Mouse (Mus musculus): Measurements from ENCODE around the gene Stxbp4. TPM values are rescaled to one million over a fixed set of nuclear protein-coding genes. Genes with fewer than 3 reads are reported as not detected.
A peak's percentile ranks its signal among the peaks of the same experiment; 100 is the strongest.

The Stxbp4 gene
- polyA plus RNA-seq, 1 experiment from 2014 or later: 22.1 TPM

GRCm38 (mm10) chr11:90487686-90488085 lies 150.2 kb downstream of the Stxbp4 start:
- WGBS: 82% methylated on average over 8 of the region's 8 CpGs
- no peaks in the 10 kb centered on the region for H3K4me1 ChIP-seq
- H3K9me3 ChIP-seq: no peaks in the 10 kb centered on the region
- H3K4me3 ChIP-seq: no peak overlapping the region
- peaks cover 21% of the 10 kb centered on the region for H3K36me3 ChIP-seq
- no peak overlapping the region for H3K9ac ChIP-seq
- no peaks in the 10 kb centered on the region for H3K27me3 ChIP-seq
- no peak overlapping the region for H3K4me2 ChIP-seq
- no peak for ATAC-seq (ENCODE audit: insufficient number of reproducible peaks, low FRiP score, low TSS enrichment, low read depth)
- H3K27ac ChIP-seq: no peak overlapping the region

GRCm38 (mm10) chr11:90484750-90485637 lies 152.9 kb downstream of the Stxbp4 start:
- WGBS: 77% methylated on average over 14 of the region's 14 CpGs
- Histone ChIP-seq H3K9me3 (no peaks in the 10 kb centered on the region), H3K9ac (no peak overlapping the region), H3K4me3 (no peak overlapping the region), H3K36me3 (peaks cover 13% of the 10 kb centered on the region), H3K4me2 (no peak overlapping the region), H3K27ac (no peak overlapping the region), H3K4me1 (no peaks in the 10 kb centered on the region), H3K27me3 (no peaks in the 10 kb centered on the region)
- ATAC-seq (ENCODE audit: insufficient number of reproducible peaks, low FRiP score, low TSS enrichment, low read depth): no peak

DNA sequence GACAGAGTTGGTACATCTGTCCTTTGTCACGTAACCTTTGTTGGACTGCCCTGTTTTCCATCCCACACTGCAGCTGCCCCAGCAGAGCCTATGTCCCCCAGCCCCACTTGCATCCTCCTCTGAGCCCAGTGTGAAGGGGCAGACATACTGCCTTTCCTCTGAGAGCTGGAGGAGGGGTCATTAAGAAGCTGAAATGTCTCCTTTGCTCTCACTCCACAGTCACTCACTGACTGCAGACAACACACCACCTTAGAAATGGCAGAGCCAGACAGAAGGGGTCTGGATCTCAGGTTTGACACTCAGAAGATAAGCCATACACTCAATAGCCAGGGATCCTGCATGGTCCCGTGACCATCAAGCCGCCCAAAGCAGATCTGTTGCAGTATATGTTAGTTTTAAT lies 154.1 kb downstream of the Stxbp4 start:
- 90% methylated on average over 3 of the region's 3 CpGs for WGBS
- Histone ChIP-seq H3K4me2 (no peak overlapping the region), H3K9ac (no peak overlapping the region), H3K9me3 (no peaks in the 10 kb centered on the region), H3K4me3 (no peak overlapping the region), H3K36me3 (peaks cover 19% of the 10 kb centered on the region), H3K4me1 (no peaks in the 10 kb centered on the region), H3K27me3 (no peaks in the 10 kb centered on the region), H3K27ac (no peak overlapping the region)
- no peak for ATAC-seq (ENCODE audit: insufficient number of reproducible peaks, low FRiP score, low TSS enrichment, low read depth)

GRCm38 (mm10) chr11:90481828-90482227 lies 156.1 kb downstream of the Stxbp4 start:
- no peak overlapping the region for H3K4me3 ChIP-seq
- no peaks in the 10 kb centered on the region for H3K9me3 ChIP-seq
- ATAC-seq (ENCODE audit: insufficient number of reproducible peaks, low FRiP score, low TSS enrichment, low read depth): no peak
- no peaks in the 10 kb centered on the region for H3K4me1 ChIP-seq
- 55% methylated on average over 1 of the region's 1 CpGs for WGBS
- H3K9ac ChIP-seq: no peak overlapping the region
- peaks cover 12% of the 10 kb centered on the region for H3K36me3 ChIP-seq
- no peaks in the 10 kb centered on the region for H3K27me3 ChIP-seq
- H3K27ac ChIP-seq: no peak overlapping the region
- H3K4me2 ChIP-seq: no peak overlapping the region

DNA sequence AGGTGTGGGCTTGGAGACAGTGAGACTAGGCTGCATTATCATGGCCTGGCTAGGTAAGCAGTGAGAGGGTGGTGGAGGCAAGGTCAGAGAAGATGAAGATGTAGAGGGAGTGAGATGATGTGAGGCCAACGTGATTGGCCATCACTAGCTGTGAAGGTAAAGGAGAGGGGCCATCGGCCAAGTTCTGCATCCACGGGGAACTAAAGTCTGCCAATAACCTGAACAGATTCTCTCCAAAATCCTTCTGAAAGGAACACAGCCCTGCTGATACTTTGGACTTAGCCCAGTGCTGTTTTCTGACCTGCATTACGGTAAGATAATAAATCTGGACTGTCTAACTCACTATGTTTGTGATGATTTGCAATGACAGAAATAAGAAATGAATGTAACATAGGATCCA lies 167.6 kb downstream of the Stxbp4 start:
- no peak overlapping the region for H3K9ac ChIP-seq
- no peak for ATAC-seq (ENCODE audit: insufficient number of reproducible peaks, low FRiP score, low TSS enrichment, low read depth)
- no peaks in the 10 kb centered on the region for H3K9me3 ChIP-seq
- 89% methylated on average over 4 of the region's 4 CpGs for WGBS
- no peak overlapping the region for H3K27ac ChIP-seq
- no peaks in the 10 kb centered on the region for H3K36me3 ChIP-seq
- H3K4me3 ChIP-seq: no peak overlapping the region
- H3K4me1 ChIP-seq: no peaks in the 10 kb centered on the region
- H3K27me3 ChIP-seq: no peaks in the 10 kb centered on the region
- H3K4me2 ChIP-seq: no peak overlapping the region

DNA sequence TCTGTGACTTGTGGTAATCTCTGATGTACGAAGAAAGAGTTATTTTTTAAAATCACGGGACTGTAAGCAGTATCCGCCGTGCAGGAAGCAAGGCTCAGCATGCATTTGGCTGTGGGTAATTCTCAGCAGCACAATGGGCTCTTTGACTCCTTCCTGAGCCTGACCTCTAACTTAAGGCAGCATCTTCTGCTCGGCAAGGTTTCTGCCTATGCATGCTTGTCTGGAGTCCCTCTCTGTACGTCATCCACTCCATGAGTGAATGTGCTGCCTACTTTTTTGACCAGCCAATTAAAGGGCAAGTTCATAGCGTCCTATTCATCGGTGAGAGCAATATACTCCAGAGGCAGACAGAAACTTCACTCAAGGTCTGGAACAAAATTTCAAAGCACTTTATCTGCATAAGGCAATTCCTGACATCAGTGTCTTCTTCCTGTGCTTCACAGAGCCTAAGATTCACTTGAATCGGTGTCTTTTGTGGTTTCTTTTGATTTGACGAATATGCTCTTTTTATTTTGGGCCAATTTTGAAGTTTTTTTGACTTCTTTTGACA lies 173.8 kb downstream of the Stxbp4 start:
- Histone ChIP-seq H3K36me3 (no peaks in the 10 kb centered on the region), H3K4me2 (no peak overlapping the region), H3K4me1 (no peaks in the 10 kb centered on the region), H3K9ac (no peak overlapping the region), H3K27me3 (no peaks in the 10 kb centered on the region), H3K4me3 (no peak overlapping the region), H3K27ac (no peak overlapping the region), H3K9me3 (no peaks in the 10 kb centered on the region)
- no peak for ATAC-seq (ENCODE audit: insufficient number of reproducible peaks, low FRiP score, low TSS enrichment, low read depth)
- 69% methylated on average over 10 of the region's 10 CpGs for WGBS

DNA sequence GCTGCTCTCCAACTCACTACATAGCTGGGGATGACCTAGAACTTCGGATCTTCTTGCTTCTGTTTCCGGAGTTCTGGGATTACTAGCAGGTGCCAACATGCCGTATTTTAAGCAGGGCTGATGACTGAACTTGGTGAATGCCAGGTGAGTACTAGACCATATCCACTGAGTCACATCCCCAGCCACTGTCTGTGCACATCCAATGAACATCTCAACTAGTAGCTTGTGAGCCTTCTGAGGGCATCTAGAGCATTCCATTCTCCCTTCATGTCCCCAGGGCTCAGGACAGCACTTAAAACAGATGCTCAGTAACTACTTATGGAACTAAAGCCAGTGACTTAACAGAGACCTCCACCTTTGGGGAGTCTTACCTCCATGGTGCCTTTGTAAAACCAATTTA lies 177.4 kb downstream of the Stxbp4 start:
- 82% methylated on average over 3 of the region's 3 CpGs for whole genome bisulfite sequencing
- Histone ChIP-seq H3K27me3 (no peaks in the 10 kb centered on the region), H3K4me1 (no peaks in the 10 kb centered on the region), H3K4me3 (no peak overlapping the region), H3K9ac (no peak overlapping the region), H3K9me3 (no peaks in the 10 kb centered on the region), H3K36me3 (no peaks in the 10 kb centered on the region), H3K4me2 (no peak overlapping the region), H3K27ac (no peak overlapping the region)
- no peak for ATAC-seq (ENCODE audit: insufficient number of reproducible peaks, low FRiP score, low TSS enrichment, low read depth)

DNA sequence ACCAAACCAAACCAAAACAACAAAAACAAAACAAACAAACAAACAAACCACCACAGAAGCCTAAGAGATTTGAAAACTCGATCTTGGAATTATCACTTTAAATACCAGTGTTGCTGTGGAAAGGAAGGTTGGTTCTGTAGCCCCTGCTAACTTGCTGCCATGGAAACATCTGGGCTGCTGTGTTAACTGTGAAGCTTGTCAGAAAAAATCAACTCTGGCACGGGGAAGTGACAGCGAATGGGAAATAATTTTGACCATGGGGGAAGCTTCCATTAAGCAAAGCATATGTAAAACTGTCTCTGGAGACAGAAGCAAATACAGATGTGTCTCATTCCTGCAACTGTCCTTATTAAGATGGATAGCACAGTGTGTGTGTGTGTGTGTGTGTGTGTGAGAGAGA lies 185.8 kb downstream of the Stxbp4 start:
- no peaks in the 10 kb centered on the region for H3K9me3 ChIP-seq
- no peaks in the 10 kb centered on the region for H3K27me3 ChIP-seq
- no peak overlapping the region for H3K9ac ChIP-seq
- H3K36me3 ChIP-seq: no peaks in the 10 kb centered on the region
- 0 out of 2 replicates have a peak, but pooled peaks cover 6% of the 10 kb centered on the region for H3K4me1 ChIP-seq
- 47% methylated on average over 3 of the region's 3 CpGs for WGBS
- no peak overlapping the region for H3K4me2 ChIP-seq
- no peak for ATAC-seq (ENCODE audit: insufficient number of reproducible peaks, low FRiP score, low TSS enrichment, low read depth)
- no peak overlapping the region for H3K4me3 ChIP-seq
- H3K27ac ChIP-seq: no peak overlapping the region

DNA sequence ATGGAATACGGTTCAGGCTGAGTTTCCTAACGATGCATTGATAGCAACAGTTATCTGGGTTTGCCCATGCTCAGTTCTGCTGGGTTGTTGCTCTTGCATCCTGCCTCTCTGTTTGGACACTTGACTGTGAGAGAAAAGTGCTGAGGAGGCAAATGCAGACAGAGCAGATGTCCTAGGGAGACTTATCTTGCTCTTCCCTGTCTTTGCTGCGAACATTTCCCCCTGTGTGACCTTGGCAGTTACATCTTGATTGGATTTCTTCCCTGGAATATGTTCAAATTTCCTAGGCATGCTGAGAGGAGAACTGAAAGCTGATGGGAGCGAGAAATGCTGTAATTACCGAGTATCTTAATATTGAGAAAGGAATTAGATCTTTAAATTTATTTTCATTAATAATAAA lies 186.4 kb downstream of the Stxbp4 start:
- no peaks in the 10 kb centered on the region for H3K27me3 ChIP-seq
- 0 out of 2 replicates have a peak, but pooled peaks cover 6% of the 10 kb centered on the region for H3K4me1 ChIP-seq
- no peak overlapping the region for H3K4me3 ChIP-seq
- no peaks in the 10 kb centered on the region for H3K36me3 ChIP-seq
- no peak overlapping the region for H3K9ac ChIP-seq
- H3K27ac ChIP-seq: no peak overlapping the region
- ATAC-seq (ENCODE audit: insufficient number of reproducible peaks, low FRiP score, low TSS enrichment, low read depth): no peak
- H3K4me2 ChIP-seq: no peak overlapping the region
- H3K9me3 ChIP-seq: no peaks in the 10 kb centered on the region
- 71% methylated on average over 5 of the region's 5 CpGs for WGBS

GRCm38 (mm10) chr11:90442462-90442861 lies 195.4 kb downstream of the Stxbp4 start:
- WGBS: 90% methylated on average over 2 of the region's 2 CpGs
- Histone ChIP-seq H3K9me3 (no peaks in the 10 kb centered on the region), H3K9ac (no peak overlapping the region), H3K36me3 (no peaks in the 10 kb centered on the region), H3K4me2 (no peak overlapping the region), H3K4me1 (no peaks in the 10 kb centered on the region), H3K27ac (no peak overlapping the region), H3K27me3 (no peaks in the 10 kb centered on the region), H3K4me3 (no peak overlapping the region)
- ATAC-seq (ENCODE audit: insufficient number of reproducible peaks, low FRiP score, low TSS enrichment, low read depth): peak; percentile 52; the same call in 1 of the 2 replicates

GRCm38 (mm10) chr11:90440851-90441250 lies 197.0 kb downstream of the Stxbp4 start:
- Histone ChIP-seq H3K27ac (no peak overlapping the region), H3K4me2 (no peak overlapping the region), H3K36me3 (no peaks in the 10 kb centered on the region), H3K9me3 (no peaks in the 10 kb centered on the region), H3K4me1 (no peaks in the 10 kb centered on the region), H3K9ac (no peak overlapping the region), H3K27me3 (no peaks in the 10 kb centered on the region), H3K4me3 (no peak overlapping the region)
- ATAC-seq (ENCODE audit: insufficient number of reproducible peaks, low FRiP score, low TSS enrichment, low read depth): no peak
- 72% methylated on average over 3 of the region's 3 CpGs for WGBS

DNA sequence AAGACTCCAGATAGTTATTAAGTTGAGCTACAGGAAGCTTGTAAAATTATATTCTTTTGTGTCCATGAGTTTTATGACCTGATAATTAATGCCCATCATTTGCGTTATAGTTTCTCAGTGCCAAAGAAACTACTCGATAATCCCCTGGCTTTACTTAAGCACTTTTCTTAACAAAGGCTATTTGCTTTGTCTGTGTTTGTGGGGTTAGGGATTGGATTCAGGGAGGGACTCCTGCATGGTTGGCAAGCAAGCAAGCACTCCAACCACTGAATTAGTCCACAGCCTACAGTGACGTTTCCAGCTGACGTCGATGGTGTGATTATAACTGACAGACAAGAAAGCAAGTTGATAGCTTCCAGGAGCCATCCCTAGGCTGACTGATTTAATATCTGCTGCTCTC lies 199.1 kb downstream of the Stxbp4 start:
- Histone ChIP-seq H3K4me1 (no peaks in the 10 kb centered on the region), H3K27ac (no peak overlapping the region), H3K9ac (no peak overlapping the region), H3K4me3 (no peak overlapping the region), H3K9me3 (no peaks in the 10 kb centered on the region), H3K4me2 (no peak overlapping the region), H3K36me3 (no peaks in the 10 kb centered on the region), H3K27me3 (no peaks in the 10 kb centered on the region)
- ATAC-seq (ENCODE audit: insufficient number of reproducible peaks, low FRiP score, low TSS enrichment, low read depth): no peak
- 52% methylated on average over 5 of the region's 5 CpGs for WGBS

Measured in limb, embryonic 15.5 days (tissue).